Mouse (Mus musculus) hindbrain, embryonic 12.5 days (tissue): Measurements from ENCODE around the gene Lrrc42. TPM values are rescaled to one million over a fixed set of nuclear protein-coding genes. Genes with fewer than 3 reads are reported as not detected.

Source experiments
- ATAC-seq: fragments of 200-750 bp; cut with Nextera tagmentation; 2 replicates; pipeline ENCODE4 v1.8.0; 2017; ENCODE audit warnings: moderate TSS enrichment; ENCODE audit not compliant: low FRiP score
- H3K27ac ChIP-seq: fragments of 300-500 bp; sonication (generic); 2 replicates; pipeline ENCODE4 v1.5.1; 2016; ENCODE audit warnings: mild to moderate bottlenecking
- H3K27me3 ChIP-seq: fragments of 300-500 bp; sonication (generic); 2 replicates; pipeline ENCODE4 v1.6.1; 2016; ENCODE audit warnings: mild to moderate bottlenecking
- H3K36me3 ChIP-seq: fragments of 300-500 bp; sonication (generic); 2 replicates; pipeline ENCODE4 v1.6.1; 2016; ENCODE audit warnings: mild to moderate bottlenecking
- H3K4me1 ChIP-seq: fragments of 300-500 bp; sonication (generic); 2 replicates; pipeline ENCODE4 v1.6.1; 2016
- H3K4me2 ChIP-seq: fragments of 300-500 bp; sonication (generic); replicated peaks from 2 replicates; pipeline ENCODE4 v1.6.1; 2016; ENCODE audit warnings: mild to moderate bottlenecking
- H3K4me3 ChIP-seq: fragments of 300-500 bp; sonication (generic); 2 replicates; pipeline ENCODE4 v1.5.1; 2016; ENCODE audit warnings: mild to moderate bottlenecking
- H3K9ac ChIP-seq: fragments of 300-500 bp; sonication (generic); 2 replicates; pipeline ENCODE4 v1.6.1; 2016; ENCODE audit warnings: mild to moderate bottlenecking, moderate library complexity
- H3K9me3 ChIP-seq: fragments of 300-500 bp; sonication (generic); replicated peaks from 2 replicates; pipeline ENCODE4 v1.6.1; 2016; ENCODE audit warnings: mild to moderate bottlenecking
- WGBS: fragments of 180-500 bp; shearing (Covaris S2); methylation state at CpG from one replicate; pipeline ENCODE4 v1.1.7; 2016; 5-methylcytosine and 5-hydroxymethylcytosine counted together
- polyA plus RNA-seq: library from polyadenylated mRNA; unstranded; fragments of >200 nt; fragmentation: Nextera tagmentation; extraction: Ambion mirVana; gene quantifications from 2 replicates; pipeline ENCODE4 v1.2.1, GENCODE M21; 2016

The Lrrc42 gene
- polyA plus RNA-seq, 1 experiment from 2014 or later = 73.5 TPM

GRCm38 (mm10) chr4:107246040-107246439 is 7.3 kb downstream of the Lrrc42 start:
- WGBS = 78% methylated on average over 1 of the region's 1 CpGs
- no peak overlapping the region for H3K4me2 ChIP-seq
- no peaks in the 10 kb centered on the region for H3K27me3 ChIP-seq
- peaks cover 24% of the 10 kb centered on the region for H3K36me3 ChIP-seq
- ATAC-seq = no peak
- H3K9me3 ChIP-seq = no peaks in the 10 kb centered on the region
- H3K27ac ChIP-seq = no peak overlapping the region
- H3K9ac ChIP-seq = no peak overlapping the region
- H3K4me1 ChIP-seq = peaks cover 11% of the 10 kb centered on the region
- no peak overlapping the region for H3K4me3 ChIP-seq

- peaks cover 31% of the 10 kb centered on the region for H3K36me3 ChIP-seq
- H3K27ac ChIP-seq = no peak overlapping the region
- no peaks in the 10 kb centered on the region for H3K27me3 ChIP-seq
- H3K9ac ChIP-seq = no peak overlapping the region
- no peak for ATAC-seq
- peaks cover 11% of the 10 kb centered on the region for H3K4me1 ChIP-seq
- 86% methylated on average over 2 of the region's 2 CpGs for WGBS
- H3K4me3 ChIP-seq = no peak overlapping the region
- no peak overlapping the region for H3K4me2 ChIP-seq
- no peaks in the 10 kb centered on the region for H3K9me3 ChIP-seq
Observed at GRCm38 (mm10) chr4:107245368-107245767, 8.0 kb downstream of the Lrrc42 start.

- no peak for ATAC-seq
- no peaks in the 10 kb centered on the region for H3K27me3 ChIP-seq
- H3K9me3 ChIP-seq = no peaks in the 10 kb centered on the region
- no peak overlapping the region for H3K4me3 ChIP-seq
- 82% methylated on average over 6 of the region's 6 CpGs for WGBS
- no peak overlapping the region for H3K27ac ChIP-seq
- peaks cover 46% of the 10 kb centered on the region for H3K36me3 ChIP-seq
- H3K9ac ChIP-seq = no peak overlapping the region
- H3K4me1 ChIP-seq = no peaks in the 10 kb centered on the region
- no peak overlapping the region for H3K4me2 ChIP-seq
Observed at GRCm38 (mm10) chr4:107243365-107244333, 9.7 kb downstream of the Lrrc42 start.

GRCm38 (mm10) chr4:107240196-107240595 is 13.1 kb downstream of the Lrrc42 start:
- Histone ChIP-seq H3K4me2 (no peak overlapping the region), H3K4me1 (no peaks in the 10 kb centered on the region), H3K27me3 (no peaks in the 10 kb centered on the region), H3K27ac (no peak overlapping the region), H3K36me3 (peaks cover 63% of the 10 kb centered on the region), H3K9me3 (no peaks in the 10 kb centered on the region), H3K4me3 (no peak overlapping the region), H3K9ac (no peak overlapping the region)
- ATAC-seq = no peak
- WGBS = 96% methylated on average over 6 of the region's 6 CpGs

- ATAC-seq = no peak
- Histone ChIP-seq H3K4me3 (no peak overlapping the region), H3K27ac (no peak overlapping the region), H3K4me2 (no peak overlapping the region), H3K9me3 (no peaks in the 10 kb centered on the region), H3K4me1 (no peaks in the 10 kb centered on the region), H3K27me3 (no peaks in the 10 kb centered on the region), H3K36me3 (peaks cover 78% of the 10 kb centered on the region), H3K9ac (no peak overlapping the region)
- 92% methylated on average over 2 of the region's 2 CpGs for WGBS
Observed at GRCm38 (mm10) chr4:107238253-107238652, 15.1 kb downstream of the Lrrc42 start.

GRCm38 (mm10) chr4:107232219-107232618 is 21.1 kb downstream of the Lrrc42 start:
- WGBS = 78% methylated on average over 3 of the region's 3 CpGs
- H3K36me3 ChIP-seq = peaks cover 52% of the 10 kb centered on the region
- no peak for ATAC-seq
- no peak overlapping the region for H3K27ac ChIP-seq
- no peak overlapping the region for H3K4me3 ChIP-seq
- no peak overlapping the region for H3K9ac ChIP-seq
- H3K4me2 ChIP-seq = no peak overlapping the region
- H3K4me1 ChIP-seq = no peaks in the 10 kb centered on the region
- H3K9me3 ChIP-seq = no peaks in the 10 kb centered on the region
- no peaks in the 10 kb centered on the region for H3K27me3 ChIP-seq

GRCm38 (mm10) chr4:107226313-107226712 is 27.0 kb downstream of the Lrrc42 start:
- WGBS = 94% methylated on average over 2 of the region's 2 CpGs
- Histone ChIP-seq H3K4me2 (no peak overlapping the region), H3K9me3 (no peaks in the 10 kb centered on the region), H3K27ac (no peak overlapping the region), H3K36me3 (peaks cover 2% of the 10 kb centered on the region; the same call in 1 of the 2 replicates), H3K27me3 (no peaks in the 10 kb centered on the region), H3K4me3 (no peak overlapping the region), H3K4me1 (no peaks in the 10 kb centered on the region), H3K9ac (no peak overlapping the region)
- ATAC-seq = no peak

- no peak overlapping the region for H3K4me2 ChIP-seq
Observed at GRCm38 (mm10) chr4:107223225-107224204, 29.8 kb downstream of the Lrrc42 start.

GRCm38 (mm10) chr4:107221524-107221923 is 31.8 kb downstream of the Lrrc42 start:
- Histone ChIP-seq H3K9ac (no peak overlapping the region), H3K27ac (no peak overlapping the region), H3K36me3 (no peaks in the 10 kb centered on the region), H3K4me3 (no peak overlapping the region), H3K27me3 (no peaks in the 10 kb centered on the region), H3K4me2 (no peak overlapping the region), H3K4me1 (no peaks in the 10 kb centered on the region), H3K9me3 (no peaks in the 10 kb centered on the region)
- ATAC-seq = no peak
- WGBS = 90% methylated on average over 5 of the region's 5 CpGs

More at GRCm38 (mm10) chr4:107223225-107224204, 29.8 kb downstream of the Lrrc42 start:
- no peak overlapping the region for H3K27ac ChIP-seq
- no peak for ATAC-seq
- 81% methylated on average over 11 of the region's 11 CpGs for WGBS
- H3K27me3 ChIP-seq = no peaks in the 10 kb centered on the region
- no peaks in the 10 kb centered on the region for H3K36me3 ChIP-seq
- H3K9ac ChIP-seq = no peak overlapping the region
- H3K4me3 ChIP-seq = no peak overlapping the region
- no peaks in the 10 kb centered on the region for H3K4me1 ChIP-seq
- H3K9me3 ChIP-seq = no peaks in the 10 kb centered on the region

GRCm38 (mm10) chr4:107217574-107217973 is 35.8 kb downstream of the Lrrc42 start:
- Histone ChIP-seq H3K9ac (no peak overlapping the region), H3K4me3 (no peak overlapping the region), H3K36me3 (no peaks in the 10 kb centered on the region), H3K27ac (no peak overlapping the region), H3K9me3 (no peaks in the 10 kb centered on the region), H3K4me1 (no peaks in the 10 kb centered on the region), H3K4me2 (no peak overlapping the region), H3K27me3 (no peaks in the 10 kb centered on the region)
- WGBS = 84% methylated on average over 9 of the region's 9 CpGs
- 0 out of 2 replicates have a peak, but pooled peaks have one; percentile 22 for ATAC-seq

- no peak overlapping the region for H3K27ac ChIP-seq
- no peaks in the 10 kb centered on the region for H3K4me1 ChIP-seq
- H3K36me3 ChIP-seq = peaks cover 10% of the 10 kb centered on the region; the same call in 1 of the 2 replicates
- 76% methylated on average over 12 of the region's 12 CpGs for whole genome bisulfite sequencing
- no peak overlapping the region for H3K4me3 ChIP-seq
- no peak for ATAC-seq
- no peaks in the 10 kb centered on the region for H3K9me3 ChIP-seq
- H3K27me3 ChIP-seq = no peaks in the 10 kb centered on the region
- H3K4me2 ChIP-seq = no peak overlapping the region
- no peak overlapping the region for H3K9ac ChIP-seq
Observed at GRCm38 (mm10) chr4:107213279-107214011, 39.9 kb downstream of the Lrrc42 start.
